Mouse (Mus musculus): Measurements from ENCODE around the gene Gas8.

- TF ChIP-seq ZC3H11A (IDR thresholded peaks at IDR 0.05; ENCODE audit: borderline replicate concordance, low read depth, low read length) (no peak), ZNF384 (IDR thresholded peaks at IDR 0.05; ENCODE audit: low read depth, low read length) (no peak), HCFC1 (IDR thresholded peaks at IDR 0.05; ENCODE audit: borderline replicate concordance, insufficient read depth, low read length) (no peak)
Observed at GRCm38 (mm10) chr8:123527720-123528489, 9.3 kb downstream of the Gas8 start.

All from ES-E14 (cell line).